9 mouse cellular contexts compared by ENCODE assay signal in the genomic region with DNA sequence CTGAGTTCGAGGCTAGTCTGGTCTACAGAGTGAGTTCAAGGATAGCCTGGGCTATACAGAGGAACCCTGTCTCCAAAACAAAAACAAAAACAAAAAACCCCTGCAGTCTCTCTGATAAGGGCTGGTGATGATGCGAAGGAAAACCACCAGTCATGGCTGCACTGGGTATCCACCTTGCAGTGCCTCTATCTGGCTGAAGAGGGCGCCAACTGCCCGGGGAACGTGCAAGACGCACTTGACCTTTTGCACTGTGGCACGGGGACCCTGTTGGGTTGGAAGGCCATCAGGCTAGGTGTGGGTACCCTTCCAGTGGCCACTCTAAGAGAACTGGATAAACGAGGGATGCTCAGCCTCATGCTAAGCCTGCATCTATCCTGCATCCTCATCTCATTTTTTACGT. TPM values are rescaled to one million over a fixed set of nuclear protein-coding genes. Genes with fewer than 3 reads are reported as not detected.
DNase-seq lines count a peak whose midpoint lies in the region; ATAC-seq and TF ChIP-seq lines count a peak whose summit lies in the region.
"Had no signal": no experiment of that assay in that cellular context is flagged by ENCODE, and none has a peak within 500 bp of the region (broad histone marks: within the 10 kb centered on the region; RNA-seq: fewer than 3 reads in every experiment).

No protein-coding gene starts in this region.

- H3K4me3 ChIP-seq in intestine, embryonic 14.5 days (ENCODE audit: low read depth, low read length), result no peak overlapping the region
- H3K4me3 ChIP-seq in intestine, embryonic 15.5 days (replicated peaks), result no peak overlapping the region
- no peak overlapping the region for H3K4me3 ChIP-seq in ES-Bruce4 (ENCODE audit: low read depth, low read length)

- TF ChIP-seq CTCF in ES-Bruce4 (IDR thresholded peaks at IDR 0.05; ENCODE audit: low read depth, low read length), result peak; percentile 98

- 23% methylated on average over 9 of the region's 9 CpGs for WGBS in intestine, embryonic 14.5 days
- WGBS in intestine, embryonic 15.5 days, result 23% methylated on average over 9 of the region's 9 CpGs

- peak; percentile 79 for DNase-seq in intestine, embryonic 14.5 days (ENCODE audit: low spot score)
- DNase-seq in c-Kit-positive CD71-positive TER-119-positive erythroid progenitor cells, embryonic 14.5 days (ENCODE audit: low spot score), result peak; percentile 93
- DNase-seq in gastrocnemius, postnatal 14 days, result peak; percentile 56
- peak; percentile 73 for DNase-seq in left cerebral cortex, postnatal 4 days
- peak; percentile 75 for DNase-seq in naive thymus-derived CD4-positive, alpha-beta T cell, adult 2 months (ENCODE audit: low read depth)
- DNase-seq in thymus, postnatal 10 days (ENCODE audit: low spot score in 2 of 2), result peak; percentile 69 to 85

- H3K27me3 ChIP-seq in intestine, embryonic 14.5 days (replicated peaks; ENCODE audit: control insufficient read depth, insufficient read depth, low read length), result no peaks in the 10 kb centered on the region
- H3K27me3 ChIP-seq in intestine, embryonic 15.5 days (replicated peaks), result no peaks in the 10 kb centered on the region
- H3K27me3 ChIP-seq in ES-Bruce4 (ENCODE audit: control insufficient read depth, insufficient read depth, low read length, poor library complexity, severe bottlenecking), result no peaks in the 10 kb centered on the region

- ATAC-seq in intestine, embryonic 14.5 days (replicated peaks; ENCODE audit: low FRiP score, low TSS enrichment, low read depth), result no peak
- ATAC-seq in intestine, embryonic 15.5 days, result no peak

- intact Hi-C loops in gastrocnemius, postnatal 14 days (cut with DNase I; ENCODE audit: low total_unique reads), result loop anchor here (5.0 to 10.0 kb wide), 3 partner anchors 105 to 393 kb away; no protein-coding TSS in a partner anchor
- intact Hi-C loops in left cerebral cortex, postnatal 4 days (cut with DNase I), result loop anchor here (5.0 kb wide), 1 partner anchor 105 kb away; no protein-coding TSS in a partner anchor

- H3K9me3 ChIP-seq in intestine, embryonic 14.5 days (ENCODE audit: control insufficient read depth, low read length), result no peaks in the 10 kb centered on the region
- no peaks in the 10 kb centered on the region for H3K9me3 ChIP-seq in intestine, embryonic 15.5 days
- no peaks in the 10 kb centered on the region for H3K9me3 ChIP-seq in ES-Bruce4 (replicated peaks; ENCODE audit: control insufficient read depth, insufficient read depth, low read length, poor library complexity, severe bottlenecking)

- no peak for TF ChIP-seq EP300 in ES-Bruce4 (IDR thresholded peaks at IDR 0.05; ENCODE audit: insufficient read depth, low read depth, low read length)

- no peak overlapping the region for H3K9ac ChIP-seq in intestine, embryonic 14.5 days (ENCODE audit: low read length)
- H3K9ac ChIP-seq in intestine, embryonic 15.5 days, result no peak overlapping the region
- no peak overlapping the region for H3K9ac ChIP-seq in ES-Bruce4 (ENCODE audit: low read depth, poor library complexity, severe bottlenecking)

- no peak overlapping the region for H3K27ac ChIP-seq in intestine, embryonic 14.5 days (ENCODE audit: low read depth)
- H3K27ac ChIP-seq in intestine, embryonic 15.5 days, result no peak overlapping the region
- no peak overlapping the region for H3K27ac ChIP-seq in ES-Bruce4 (ENCODE audit: insufficient read depth, low read length)

- no peaks in the 10 kb centered on the region for H3K36me3 ChIP-seq in intestine, embryonic 14.5 days (ENCODE audit: control insufficient read depth, insufficient read depth, low read length)
- H3K36me3 ChIP-seq in intestine, embryonic 15.5 days, result no peaks in the 10 kb centered on the region
- H3K36me3 ChIP-seq in ES-Bruce4 (ENCODE audit: control insufficient read depth, insufficient read depth, low read length, poor library complexity, severe bottlenecking), result no peaks in the 10 kb centered on the region

- no peak for TF ChIP-seq POLR2A in ES-Bruce4 (IDR thresholded peaks at IDR 0.05; ENCODE audit: insufficient read depth, low read length)

- no peaks in the 10 kb centered on the region for H3K4me1 ChIP-seq in intestine, embryonic 14.5 days (replicated peaks; ENCODE audit: control insufficient read depth, insufficient read depth, low read length)
- H3K4me1 ChIP-seq in intestine, embryonic 15.5 days (replicated peaks), result peaks cover 39% of the 10 kb centered on the region
- peaks cover 16% of the 10 kb centered on the region for H3K4me1 ChIP-seq in ES-Bruce4 (ENCODE audit: control insufficient read depth, insufficient read depth, low read length)

- no peak overlapping the region for H3K4me2 ChIP-seq in intestine, embryonic 14.5 days (ENCODE audit: low read length)
- no peak overlapping the region for H3K4me2 ChIP-seq in intestine, embryonic 15.5 days (replicated peaks)

RNA-seq across cellular contexts. Expression of a gene that starts 11.3 kb away (rescaled TPM):
- 0.20 TPM in 1 of 2 replicates, not detected in the other for polyA plus RNA-seq in intestine, embryonic 14.5 days (2014; fragmentation: Nextera tagmentation; extraction: Ambion mirVana)
- polyA plus RNA-seq in intestine, embryonic 15.5 days (2015; fragmentation: Nextera tagmentation; extraction: Ambion mirVana), result 1.1 and 1.2 TPM in 2 replicates
- not detected in 2 replicates for polyA plus RNA-seq in ES-Bruce4 (2011; ENCODE audit: insufficient read depth, insufficient read length, low read depth, missing spikeins)
- not detected for total RNA-seq in gastrocnemius, postnatal 14 days (2021)
- not detected for total RNA-seq in left cerebral cortex, postnatal 4 days (2021)
- total RNA-seq: left cerebral cortex, postnatal 10 days had no signal

RNA-seq across cellular contexts. Expression of a gene that starts 19.7 kb away (rescaled TPM):
- polyA plus RNA-seq in intestine, embryonic 14.5 days (2014; fragmentation: Nextera tagmentation; extraction: Ambion mirVana), result 42.2 and 46.0 TPM in 2 replicates
- polyA plus RNA-seq in intestine, embryonic 15.5 days (2015; fragmentation: Nextera tagmentation; extraction: Ambion mirVana), result 97.1 and 104 TPM in 2 replicates
- not detected in 2 replicates for polyA plus RNA-seq in ES-Bruce4 (2011; ENCODE audit: insufficient read depth, insufficient read length, low read depth, missing spikeins)
- total RNA-seq in gastrocnemius, postnatal 14 days (2021), result not detected
- not detected for total RNA-seq in left cerebral cortex, postnatal 4 days (2021)
- total RNA-seq: left cerebral cortex, postnatal 10 days had no signal

Comparison
In these comparisons a context has a peak if more than half of its experiments do, and no peak if none do; other contexts are left out.
1. RNA of a gene that starts 19.7 kb away (polyA plus RNA-seq): 97.1 to 104 TPM in intestine, embryonic 15.5 days and 42.2 to 46.0 TPM in intestine, embryonic 14.5 days; not detected in ES-Bruce4; every median in the first group is over 10 times any median in the second.
2. Peak in every context shown above with its lines, with median percentiles within 50 percentile points of each other: DNase-seq.